Mouse (Mus musculus): ENCODE results near the gene Bbs9. TPM values are rescaled to one million over a fixed set of nuclear protein-coding genes. Genes with fewer than 3 reads are reported as not detected.

Bbs9 gene
- polyA plus RNA-seq, 1 experiment from 2014 or later: 2.5 TPM

- no peak overlapping the region for H3K4me3 ChIP-seq (ENCODE audit: low read depth, low read length)
Measured at GRCm38 (mm10) chr9:22810454-22810853, 334.9 kb downstream of the Bbs9 start.

GRCm38 (mm10) chr9:22811931-22812330, 336.4 kb downstream of the Bbs9 start:
- ATAC-seq (ENCODE audit: low read depth): no peak
- Histone ChIP-seq H3K4me1 (ENCODE audit: control insufficient read depth, low read depth, low read length) (peaks cover 15% of the 10 kb centered on the region), H3K27ac (ENCODE audit: low read length) (no peak overlapping the region), H3K27me3 (ENCODE audit: control insufficient read depth, insufficient read depth, low read depth, low read length) (no peaks in the 10 kb centered on the region), H3K4me3 (ENCODE audit: low read depth, low read length) (no peak overlapping the region), H3K9me3 (replicated peaks; ENCODE audit: control insufficient read depth, low read length) (no peaks in the 10 kb centered on the region), H3K4me2 (ENCODE audit: low read depth, low read length) (no peak overlapping the region), H3K36me3 (ENCODE audit: control insufficient read depth, insufficient read depth) (no peaks in the 10 kb centered on the region), H3K9ac (ENCODE audit: low read depth, low read length) (no peak overlapping the region)
- WGBS (ENCODE audit: insufficient replicate concordance): 69% methylated on average over 2 of the region's 2 CpGs

More at GRCm38 (mm10) chr9:22810454-22810853, 334.9 kb downstream of the Bbs9 start:
- Histone ChIP-seq H3K36me3 (ENCODE audit: control insufficient read depth, insufficient read depth) (no peaks in the 10 kb centered on the region), H3K4me1 (ENCODE audit: control insufficient read depth, low read depth, low read length) (peaks cover 20% of the 10 kb centered on the region), H3K27me3 (ENCODE audit: control insufficient read depth, insufficient read depth, low read depth, low read length) (no peaks in the 10 kb centered on the region), H3K9me3 (replicated peaks; ENCODE audit: control insufficient read depth, low read length) (no peaks in the 10 kb centered on the region), H3K9ac (ENCODE audit: low read depth, low read length) (no peak overlapping the region), H3K27ac (ENCODE audit: low read length) (no peak overlapping the region), H3K4me2 (ENCODE audit: low read depth, low read length) (no peak overlapping the region)
- ATAC-seq (ENCODE audit: low read depth): no peak
- WGBS (ENCODE audit: insufficient replicate concordance): 24% methylated on average over 8 of the region's 8 CpGs

GRCm38 (mm10) chr9:22814407-22815092, 339.0 kb downstream of the Bbs9 start:
- no peaks in the 10 kb centered on the region for H3K9me3 ChIP-seq (replicated peaks; ENCODE audit: control insufficient read depth, low read length)

GRCm38 (mm10) chr9:22815093-22815458, 339.6 kb downstream of the Bbs9 start:
- Histone ChIP-seq H3K9ac (ENCODE audit: low read depth, low read length) (no peak overlapping the region), H3K4me1 (ENCODE audit: control insufficient read depth, low read depth, low read length) (peaks cover 3% of the 10 kb centered on the region), H3K27ac (ENCODE audit: low read length) (no peak overlapping the region), H3K36me3 (ENCODE audit: control insufficient read depth, insufficient read depth) (no peaks in the 10 kb centered on the region), H3K9me3 (replicated peaks; ENCODE audit: control insufficient read depth, low read length) (no peaks in the 10 kb centered on the region), H3K27me3 (ENCODE audit: control insufficient read depth, insufficient read depth, low read depth, low read length) (no peaks in the 10 kb centered on the region), H3K4me2 (ENCODE audit: low read depth, low read length) (no peak overlapping the region), H3K4me3 (ENCODE audit: low read depth, low read length) (no peak overlapping the region)
- no peak for ATAC-seq (ENCODE audit: low read depth)
- 34% methylated on average over 7 of the region's 7 CpGs for WGBS (ENCODE audit: insufficient replicate concordance)

More at GRCm38 (mm10) chr9:22814407-22815092, 339.0 kb downstream of the Bbs9 start:
- no peak overlapping the region for H3K27ac ChIP-seq (ENCODE audit: low read length)
- no peak overlapping the region for H3K4me2 ChIP-seq (ENCODE audit: low read depth, low read length)
- ATAC-seq (ENCODE audit: low read depth): 0 out of 2 replicates have a peak, but pooled peaks have one; percentile 35
- H3K4me1 ChIP-seq (ENCODE audit: control insufficient read depth, low read depth, low read length): peaks cover 5% of the 10 kb centered on the region
- no peaks in the 10 kb centered on the region for H3K36me3 ChIP-seq (ENCODE audit: control insufficient read depth, insufficient read depth)
- no peak overlapping the region for H3K9ac ChIP-seq (ENCODE audit: low read depth, low read length)
- WGBS (ENCODE audit: insufficient replicate concordance): 30% methylated on average over 9 of the region's 9 CpGs
- no peak overlapping the region for H3K4me3 ChIP-seq (ENCODE audit: low read depth, low read length)
- H3K27me3 ChIP-seq (ENCODE audit: control insufficient read depth, insufficient read depth, low read depth, low read length): no peaks in the 10 kb centered on the region

- Histone ChIP-seq H3K27me3 (ENCODE audit: control insufficient read depth, insufficient read depth, low read depth, low read length) (no peaks in the 10 kb centered on the region), H3K9ac (ENCODE audit: low read depth, low read length) (no peak overlapping the region), H3K36me3 (ENCODE audit: control insufficient read depth, insufficient read depth) (no peaks in the 10 kb centered on the region), H3K4me1 (ENCODE audit: control insufficient read depth, low read depth, low read length) (no peaks in the 10 kb centered on the region), H3K9me3 (replicated peaks; ENCODE audit: control insufficient read depth, low read length) (no peaks in the 10 kb centered on the region), H3K4me2 (ENCODE audit: low read depth, low read length) (no peak overlapping the region), H3K27ac (ENCODE audit: low read length) (no peak overlapping the region), H3K4me3 (ENCODE audit: low read depth, low read length) (no peak overlapping the region)
- ATAC-seq (ENCODE audit: low read depth): no peak
- 56% methylated on average over 6 of the region's 6 CpGs for WGBS (ENCODE audit: insufficient replicate concordance)
Measured at GRCm38 (mm10) chr9:22819539-22819938, 344.0 kb downstream of the Bbs9 start.

- H3K9ac ChIP-seq (ENCODE audit: low read depth, low read length): no peak overlapping the region
- no peaks in the 10 kb centered on the region for H3K27me3 ChIP-seq (ENCODE audit: control insufficient read depth, insufficient read depth, low read depth, low read length)
- no peak for ATAC-seq (ENCODE audit: low read depth)
- H3K4me2 ChIP-seq (ENCODE audit: low read depth, low read length): no peak overlapping the region
- H3K36me3 ChIP-seq (ENCODE audit: control insufficient read depth, insufficient read depth): no peaks in the 10 kb centered on the region
- H3K9me3 ChIP-seq (replicated peaks; ENCODE audit: control insufficient read depth, low read length): no peaks in the 10 kb centered on the region
- WGBS (ENCODE audit: insufficient replicate concordance): 58% methylated on average over 6 of the region's 6 CpGs
- H3K27ac ChIP-seq (ENCODE audit: low read length): no peak overlapping the region
- H3K4me1 ChIP-seq (ENCODE audit: control insufficient read depth, low read depth, low read length): no peaks in the 10 kb centered on the region
- no peak overlapping the region for H3K4me3 ChIP-seq (ENCODE audit: low read depth, low read length)
Measured at GRCm38 (mm10) chr9:22820646-22821185, 345.2 kb downstream of the Bbs9 start.

- no peaks in the 10 kb centered on the region for H3K27me3 ChIP-seq (ENCODE audit: control insufficient read depth, insufficient read depth, low read depth, low read length)
- WGBS (ENCODE audit: insufficient replicate concordance): 73% methylated on average over 5 of the region's 5 CpGs
- no peak overlapping the region for H3K27ac ChIP-seq (ENCODE audit: low read length)
- H3K4me2 ChIP-seq (ENCODE audit: low read depth, low read length): no peak overlapping the region
- H3K4me3 ChIP-seq (ENCODE audit: low read depth, low read length): no peak overlapping the region
- H3K9ac ChIP-seq (ENCODE audit: low read depth, low read length): no peak overlapping the region
- no peak for ATAC-seq (ENCODE audit: low read depth)
- H3K36me3 ChIP-seq (ENCODE audit: control insufficient read depth, insufficient read depth): no peaks in the 10 kb centered on the region
- H3K4me1 ChIP-seq (ENCODE audit: control insufficient read depth, low read depth, low read length): no peaks in the 10 kb centered on the region
- H3K9me3 ChIP-seq (replicated peaks; ENCODE audit: control insufficient read depth, low read length): no peaks in the 10 kb centered on the region
Measured at GRCm38 (mm10) chr9:22822770-22823169, 347.3 kb downstream of the Bbs9 start.

GRCm38 (mm10) chr9:22823856-22824255, 348.3 kb downstream of the Bbs9 start:
- Histone ChIP-seq H3K4me2 (ENCODE audit: low read depth, low read length) (no peak overlapping the region), H3K27ac (ENCODE audit: low read length) (no peak overlapping the region), H3K9ac (ENCODE audit: low read depth, low read length) (no peak overlapping the region), H3K4me1 (ENCODE audit: control insufficient read depth, low read depth, low read length) (no peaks in the 10 kb centered on the region), H3K4me3 (ENCODE audit: low read depth, low read length) (no peak overlapping the region), H3K27me3 (ENCODE audit: control insufficient read depth, insufficient read depth, low read depth, low read length) (no peaks in the 10 kb centered on the region), H3K9me3 (replicated peaks; ENCODE audit: control insufficient read depth, low read length) (no peaks in the 10 kb centered on the region), H3K36me3 (ENCODE audit: control insufficient read depth, insufficient read depth) (no peaks in the 10 kb centered on the region)
- 27% methylated on average over 3 of the region's 3 CpGs for WGBS (ENCODE audit: insufficient replicate concordance)
- ATAC-seq (ENCODE audit: low read depth): no peak

- Histone ChIP-seq H3K27ac (ENCODE audit: low read length) (no peak overlapping the region), H3K4me3 (ENCODE audit: low read depth, low read length) (no peak overlapping the region), H3K9me3 (replicated peaks; ENCODE audit: control insufficient read depth, low read length) (no peaks in the 10 kb centered on the region), H3K4me2 (ENCODE audit: low read depth, low read length) (no peak overlapping the region), H3K9ac (ENCODE audit: low read depth, low read length) (no peak overlapping the region), H3K27me3 (ENCODE audit: control insufficient read depth, insufficient read depth, low read depth, low read length) (no peaks in the 10 kb centered on the region), H3K36me3 (ENCODE audit: control insufficient read depth, insufficient read depth) (no peaks in the 10 kb centered on the region), H3K4me1 (ENCODE audit: control insufficient read depth, low read depth, low read length) (no peaks in the 10 kb centered on the region)
- WGBS (ENCODE audit: insufficient replicate concordance): 69% methylated on average over 8 of the region's 8 CpGs
- ATAC-seq (ENCODE audit: low read depth): no peak
Measured at GRCm38 (mm10) chr9:22824910-22825309, 349.4 kb downstream of the Bbs9 start.

Data from liver, embryonic 16.5 days (tissue).